Mouse (Mus musculus): ENCODE measurements around the gene Sds. TPM values are rescaled to one million over a fixed set of nuclear protein-coding genes. Genes with fewer than 3 reads are reported as not detected.
A peak's percentile ranks its signal among the peaks of the same experiment; 100 is the strongest.

Sds gene
- not detected in 2 replicates for polyA plus RNA-seq (2015; fragmentation: Nextera tagmentation; extraction: Ambion mirVana)

DNA sequence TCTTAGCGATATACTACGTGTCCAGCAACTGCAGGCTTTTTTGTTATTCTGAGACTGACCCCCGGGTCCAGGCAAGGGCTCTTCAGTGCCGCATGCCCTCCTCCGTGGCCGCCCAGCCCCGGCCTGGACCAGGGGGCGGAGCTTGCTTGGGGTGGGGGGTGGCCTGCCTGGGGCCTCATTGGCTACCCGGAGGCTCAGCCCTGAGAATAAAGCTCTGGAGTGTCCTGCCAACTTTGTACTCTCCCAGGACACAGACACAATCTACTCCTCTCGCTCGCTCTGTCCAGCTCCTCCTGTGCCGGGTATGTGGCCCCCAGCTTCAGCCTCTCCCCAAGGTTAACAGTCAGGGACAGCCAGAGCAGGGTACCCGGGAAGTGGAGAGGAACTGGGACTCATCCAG lies at the start of gene Sds:
Gene Sds (plus strand): TSS at position 231 of the 400 bp plus-strand sequence.
- Histone ChIP-seq H3K27ac (no peak within 1 kb of the TSS), H3K4me3 (replicated peaks) (no peak within 1 kb of the TSS), H3K4me2 (no peak within 1 kb of the TSS), H3K4me1 (peaks cover 6% of the 10 kb centered on the region), H3K9ac (no peak within 1 kb of the TSS), H3K27me3 (peaks cover 9% of the 10 kb centered on the region), H3K36me3 (no peaks in the 10 kb centered on the region), H3K9me3 (replicated peaks) (no peaks in the 10 kb centered on the region)
- WGBS: 13% methylated on average over 13 of the region's 13 CpGs
- ATAC-seq (replicated peaks; ENCODE audit: low FRiP score): no peak

DNA sequence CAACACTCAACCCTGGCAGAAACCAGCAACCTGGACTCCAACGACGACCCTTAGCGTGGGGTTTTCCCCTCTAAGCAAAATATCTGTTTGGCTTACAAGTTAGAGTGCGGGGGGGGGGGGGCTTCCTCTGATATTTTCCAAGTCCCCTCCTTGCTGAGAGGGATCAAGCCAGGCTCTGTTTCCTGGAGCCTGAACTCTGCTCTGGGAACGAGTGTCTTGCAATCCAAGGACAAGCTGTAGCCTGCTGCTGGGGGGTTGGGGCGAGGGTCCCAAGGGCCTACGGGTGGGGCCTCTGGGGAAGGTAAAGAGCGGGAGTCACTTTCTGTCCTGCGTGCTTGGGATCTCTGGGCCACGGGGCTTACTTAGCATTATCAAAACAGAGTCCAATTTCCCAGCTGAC lies 49.8 kb upstream of the Sds start:
- no peak overlapping the region for H3K27ac ChIP-seq
- 0% methylated on average over 10 of the region's 10 CpGs for WGBS
- ATAC-seq (replicated peaks; ENCODE audit: low FRiP score): no peak
- no peak overlapping the region for H3K4me3 ChIP-seq (replicated peaks)
- no peak overlapping the region for H3K9ac ChIP-seq
- H3K9me3 ChIP-seq (replicated peaks): no peaks in the 10 kb centered on the region
- H3K27me3 ChIP-seq: peaks cover 97% of the 10 kb centered on the region
- no peak overlapping the region for H3K4me2 ChIP-seq
- H3K36me3 ChIP-seq: no peaks in the 10 kb centered on the region
- H3K4me1 ChIP-seq: peaks cover 11% of the 10 kb centered on the region

DNA sequence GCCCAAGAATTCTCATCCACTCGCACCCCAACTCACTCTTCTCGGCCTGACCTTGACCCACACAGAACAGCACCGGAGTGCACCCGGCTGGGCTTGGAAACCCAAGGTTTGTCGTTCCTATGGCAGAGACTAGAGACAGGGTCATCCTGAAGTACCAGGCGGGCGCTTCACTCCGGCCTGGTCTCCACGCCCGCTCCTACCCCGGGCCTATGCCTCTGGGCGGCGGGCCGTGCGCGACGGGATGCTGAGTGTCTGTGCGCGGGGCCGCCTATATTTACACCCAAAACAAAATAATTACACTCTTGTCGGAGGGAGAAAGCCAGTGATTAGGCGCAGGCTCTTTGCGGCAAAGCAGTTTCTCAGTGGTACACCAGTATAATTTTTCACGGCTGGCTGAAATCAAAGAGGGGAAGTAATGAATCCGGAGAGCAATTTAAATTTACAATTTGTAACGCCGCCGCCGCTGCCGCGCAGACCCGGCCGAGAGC lies 48.8 kb upstream of the Sds start:
- H3K36me3 ChIP-seq: no peaks in the 10 kb centered on the region
- under 1% methylated on average over 33 of the region's 33 CpGs for WGBS
- no peak overlapping the region for H3K9ac ChIP-seq

DNA sequence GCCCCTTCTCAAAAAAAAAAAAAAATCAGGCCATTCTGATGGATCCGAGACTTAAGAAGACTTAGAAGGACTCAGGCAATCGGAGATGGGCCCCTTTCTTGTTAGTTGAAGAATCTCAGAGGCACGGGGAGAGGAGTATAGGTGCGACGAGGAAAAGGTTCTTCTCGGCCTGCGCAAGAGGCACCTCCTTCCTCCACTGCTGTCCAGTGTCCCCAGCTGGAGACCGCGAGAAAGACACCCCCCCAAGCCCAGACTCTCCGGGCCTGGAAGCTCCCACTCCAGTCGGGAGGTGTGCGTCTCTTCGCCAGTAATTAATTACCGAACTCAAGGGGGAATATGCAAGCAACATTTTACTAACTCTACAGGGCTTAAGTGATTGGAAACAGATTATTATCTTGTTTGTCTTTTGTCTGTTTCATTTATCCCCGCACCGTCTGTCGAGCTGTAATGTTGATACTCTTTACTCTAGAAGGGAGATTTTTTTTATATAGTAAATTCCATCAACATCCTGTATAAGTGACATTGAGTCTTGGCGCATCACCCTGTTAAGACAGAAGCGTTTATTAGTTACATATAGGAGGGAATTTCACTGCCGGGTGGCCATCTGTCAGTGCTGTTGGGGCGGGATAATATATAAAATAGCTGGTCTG lies 48.0 kb upstream of the Sds start:
- no peak for ATAC-seq (replicated peaks; ENCODE audit: low FRiP score)
- Histone ChIP-seq H3K27ac (no peak overlapping the region), H3K4me3 (replicated peaks) (no peak overlapping the region), H3K4me2 (no peak overlapping the region), H3K9ac (no peak overlapping the region), H3K4me1 (peaks cover 19% of the 10 kb centered on the region), H3K9me3 (replicated peaks) (no peaks in the 10 kb centered on the region), H3K36me3 (no peaks in the 10 kb centered on the region), H3K27me3 (peaks cover 97% of the 10 kb centered on the region)
- 2% methylated on average over 21 of the region's 21 CpGs for WGBS

More for the DNA sequence above, 48.8 kb upstream of the Sds start:
- Histone ChIP-seq H3K27me3 (peaks cover 97% of the 10 kb centered on the region), H3K4me2 (no peak overlapping the region), H3K4me3 (replicated peaks) (no peak overlapping the region), H3K4me1 (peaks cover 19% of the 10 kb centered on the region), H3K27ac (no peak overlapping the region), H3K9me3 (replicated peaks) (no peaks in the 10 kb centered on the region)
- ATAC-seq (replicated peaks; ENCODE audit: low FRiP score): no peak

DNA sequence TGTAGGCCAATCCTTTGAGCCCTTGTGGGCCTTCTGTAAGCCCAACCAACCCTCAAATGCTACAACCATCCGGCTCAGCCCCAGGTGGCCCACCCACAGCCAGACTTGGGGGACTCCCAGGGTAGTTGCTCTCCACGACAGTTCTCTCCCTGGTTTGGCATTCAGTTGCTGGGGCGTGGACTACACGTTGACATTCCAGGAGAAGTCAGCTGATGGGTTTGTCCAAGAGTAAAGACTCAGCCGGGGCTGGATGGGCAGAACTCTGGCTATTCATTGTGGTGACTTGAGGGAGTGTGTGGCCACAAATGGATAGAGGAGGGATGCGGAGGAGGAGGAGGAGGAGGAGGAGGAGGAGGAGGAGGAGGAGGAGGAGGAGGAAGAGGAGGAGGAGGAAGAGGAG lies 47.3 kb upstream of the Sds start:
- no peak overlapping the region for H3K4me3 ChIP-seq (replicated peaks)
- H3K36me3 ChIP-seq: no peaks in the 10 kb centered on the region
- no peaks in the 10 kb centered on the region for H3K9me3 ChIP-seq (replicated peaks)
- peaks cover 97% of the 10 kb centered on the region for H3K27me3 ChIP-seq
- no peak overlapping the region for H3K9ac ChIP-seq
- H3K4me2 ChIP-seq: no peak overlapping the region
- H3K4me1 ChIP-seq: peaks cover 19% of the 10 kb centered on the region
- H3K27ac ChIP-seq: no peak overlapping the region
- 0% methylated on average over 5 of the region's 6 CpGs for WGBS
- no peak for ATAC-seq (replicated peaks; ENCODE audit: low FRiP score)

DNA sequence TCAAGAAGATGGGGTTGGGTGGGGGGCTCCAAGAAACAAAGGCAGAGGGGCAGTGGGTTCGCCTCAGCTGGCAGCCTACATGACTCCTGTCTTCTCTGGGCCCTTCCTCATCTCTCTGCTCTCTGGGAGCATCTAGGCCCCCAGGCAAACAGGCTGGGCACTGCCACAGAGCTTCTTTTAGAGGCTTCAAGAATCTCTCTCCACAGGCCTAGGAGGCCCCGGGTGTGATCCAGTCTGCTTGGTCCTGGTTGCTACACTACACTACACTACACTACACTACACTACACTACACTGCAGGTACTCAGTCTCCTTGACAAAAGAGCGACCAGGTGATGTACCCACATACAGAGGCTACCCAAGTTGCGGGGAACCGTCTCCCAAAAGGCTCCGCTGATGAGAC lies 46.6 kb upstream of the Sds start:
- Histone ChIP-seq H3K9ac (no peak overlapping the region), H3K4me3 (replicated peaks) (no peak overlapping the region), H3K36me3 (no peaks in the 10 kb centered on the region), H3K27me3 (peaks cover 97% of the 10 kb centered on the region), H3K4me1 (peaks cover 19% of the 10 kb centered on the region), H3K9me3 (replicated peaks) (no peaks in the 10 kb centered on the region), H3K4me2 (no peak overlapping the region), H3K27ac (no peak overlapping the region)
- no peak for ATAC-seq (replicated peaks; ENCODE audit: low FRiP score)
- 4% methylated on average over 6 of the region's 6 CpGs for WGBS

DNA sequence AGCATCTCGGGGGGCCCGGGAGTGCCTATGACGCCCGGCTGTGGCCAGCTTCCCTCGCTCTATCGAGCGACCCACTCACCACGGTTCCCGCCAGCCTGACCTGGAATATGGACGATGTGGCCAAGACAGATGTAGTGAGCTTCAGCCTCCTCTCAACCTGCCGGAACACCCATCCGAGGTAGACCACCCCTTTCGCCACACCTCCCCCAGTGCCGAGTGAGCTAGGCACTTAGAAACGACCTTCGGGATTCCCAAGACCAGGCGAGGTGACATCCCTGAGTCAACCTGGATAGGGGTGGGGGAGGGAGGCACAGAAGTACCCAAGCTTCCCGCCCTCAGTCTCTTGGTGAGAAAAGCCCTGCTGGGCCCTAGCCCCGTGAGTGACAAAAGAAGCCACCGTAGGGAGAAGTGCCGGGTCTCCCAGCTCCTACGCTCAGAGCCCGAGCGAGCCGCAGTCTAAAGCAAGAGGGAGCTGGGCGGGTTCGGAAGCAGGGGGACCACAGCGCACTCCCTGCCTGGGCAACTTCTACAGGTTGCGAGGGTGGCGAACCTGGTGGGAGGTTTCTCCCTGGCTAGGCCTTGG lies 45.2 kb upstream of the Sds start:
- Histone ChIP-seq H3K27ac (no peak overlapping the region), H3K4me3 (replicated peaks) (no peak overlapping the region), H3K4me1 (peaks cover 30% of the 10 kb centered on the region), H3K9ac (no peak overlapping the region), H3K36me3 (no peaks in the 10 kb centered on the region), H3K9me3 (replicated peaks) (no peaks in the 10 kb centered on the region), H3K4me2 (no peak overlapping the region), H3K27me3 (peaks cover 98% of the 10 kb centered on the region)
- 1% methylated on average over 30 of the region's 30 CpGs for WGBS
- ATAC-seq (replicated peaks; ENCODE audit: low FRiP score): no peak

DNA sequence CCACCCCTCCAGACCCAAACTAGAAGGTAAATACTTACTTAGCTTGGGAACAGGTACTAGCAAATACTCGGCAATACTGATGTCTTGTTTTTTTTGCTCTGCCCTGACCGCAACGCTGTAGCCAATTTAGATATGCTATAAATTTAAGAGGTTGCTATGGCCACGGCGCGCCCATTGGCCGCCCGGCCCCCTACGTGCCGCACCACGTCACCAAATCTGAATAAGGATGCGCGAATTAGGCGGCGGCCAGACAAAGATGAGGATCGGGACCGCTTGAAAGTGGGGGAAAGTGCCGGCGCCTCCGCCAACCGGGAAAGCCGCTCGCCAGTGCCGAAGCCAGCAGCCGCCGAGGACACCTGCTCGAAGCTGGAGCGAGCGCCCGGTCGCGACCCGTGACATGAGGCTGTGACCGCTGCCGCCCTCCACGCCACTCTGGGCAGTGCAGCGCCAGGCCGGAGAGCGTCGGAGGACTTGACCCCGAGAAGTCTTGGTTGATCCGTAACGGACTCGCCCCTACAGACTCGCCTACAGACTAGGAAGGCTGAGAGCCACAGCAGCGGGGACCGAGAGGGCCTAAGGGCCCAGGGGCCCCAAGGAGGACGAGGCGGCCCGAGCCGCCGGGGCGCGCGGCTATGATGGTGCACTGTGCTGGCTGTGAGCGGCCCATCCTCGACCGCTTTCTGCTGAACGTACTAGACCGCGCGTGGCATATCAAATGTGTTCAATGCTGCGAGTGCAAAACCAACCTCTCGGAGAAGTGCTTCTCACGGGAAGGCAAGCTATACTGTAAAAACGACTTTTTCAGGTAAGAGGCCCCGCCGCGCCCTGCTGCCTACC lies 44.5 kb upstream of the Sds start, which contains the start of gene Lhx5:
Gene Lhx5 (plus strand): TSS at position 51 of the 837 bp plus-strand sequence.
- Histone ChIP-seq H3K4me2 (peak within 1 kb of the TSS; percentile 29), H3K9me3 (replicated peaks) (no peaks in the 10 kb centered on the region), H3K4me1 (peaks cover 35% of the 10 kb centered on the region), H3K27me3 (peaks cover 98% of the 10 kb centered on the region), H3K36me3 (no peaks in the 10 kb centered on the region), H3K4me3 (replicated peaks) (peak within 1 kb of the TSS; percentile 21), H3K27ac (no peak within 1 kb of the TSS), H3K9ac (no peak within 1 kb of the TSS)
- ATAC-seq (replicated peaks; ENCODE audit: low FRiP score): no peak
- whole genome bisulfite sequencing: under 1% methylated on average over 69 of the region's 69 CpGs

DNA sequence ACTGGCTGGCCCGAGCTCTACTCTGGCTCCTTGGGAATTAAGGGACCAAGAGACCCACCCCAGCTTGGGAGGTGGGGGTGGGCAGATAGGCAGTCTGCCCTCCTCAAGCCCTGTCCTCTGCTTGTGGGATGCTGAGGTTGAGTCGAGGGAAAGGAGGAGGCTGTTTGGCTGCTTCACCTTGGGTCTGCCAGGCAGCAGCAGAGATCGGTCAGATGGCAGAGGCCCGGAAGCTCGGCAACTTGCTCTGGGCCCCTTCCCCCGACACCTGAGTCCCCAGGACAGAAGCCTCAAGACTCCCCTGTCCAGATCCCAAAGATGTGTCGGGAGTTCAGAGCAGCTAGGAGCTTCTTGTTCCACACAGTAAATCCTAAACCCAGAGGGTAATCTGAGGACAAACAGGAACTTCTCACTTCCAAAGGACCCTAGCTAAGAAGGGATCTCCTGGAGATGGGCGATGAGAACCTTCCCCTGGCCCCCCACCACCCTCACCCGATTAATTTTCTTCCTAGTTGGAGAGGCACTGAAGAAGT lies 43.8 kb upstream of the Sds start:
- H3K27me3 ChIP-seq: peaks cover 98% of the 10 kb centered on the region
- WGBS: 0% methylated on average over 9 of the region's 9 CpGs

DNA sequence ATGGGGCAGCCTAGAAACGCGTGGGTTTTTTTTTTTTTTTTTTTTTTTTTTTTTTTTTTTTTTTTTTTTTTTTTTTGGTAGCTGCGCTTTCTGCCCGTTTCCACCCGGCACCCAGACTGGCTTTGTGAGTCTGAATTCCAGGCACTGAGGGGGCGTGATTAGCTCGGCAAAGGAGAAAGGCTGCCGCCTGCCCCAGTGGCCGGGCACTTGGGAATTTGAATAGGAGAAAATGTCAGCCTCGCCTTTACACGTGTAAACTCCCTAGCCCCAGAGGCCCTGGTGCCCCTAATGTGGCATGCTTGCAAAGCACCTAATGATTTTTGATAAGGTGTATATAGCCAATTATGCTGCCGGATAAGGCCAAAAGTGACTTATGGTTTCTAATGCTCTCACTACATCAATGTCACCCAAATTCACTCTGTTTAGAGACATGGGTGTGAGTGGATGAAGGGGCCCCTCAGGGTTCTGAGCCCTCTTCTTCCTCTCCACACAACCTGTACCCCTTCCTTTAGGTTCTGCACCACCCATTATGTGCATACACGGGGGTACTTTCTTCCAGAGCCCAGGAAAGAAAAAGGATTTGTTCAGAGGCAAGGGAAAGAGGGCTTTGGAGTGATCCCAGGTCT lies 43.1 kb upstream of the Sds start:
- H3K27ac ChIP-seq: no peak overlapping the region
- WGBS: 0% methylated on average over 12 of the region's 13 CpGs
- H3K27me3 ChIP-seq: peaks cover 98% of the 10 kb centered on the region
- H3K36me3 ChIP-seq: no peaks in the 10 kb centered on the region
- no peak overlapping the region for H3K9ac ChIP-seq
- no peak overlapping the region for H3K4me2 ChIP-seq
- ATAC-seq (replicated peaks; ENCODE audit: low FRiP score): no peak
- H3K9me3 ChIP-seq (replicated peaks): no peaks in the 10 kb centered on the region
- peaks cover 34% of the 10 kb centered on the region for H3K4me1 ChIP-seq
- no peak overlapping the region for H3K4me3 ChIP-seq (replicated peaks)

More for the DNA sequence above, 43.8 kb upstream of the Sds start:
- no peaks in the 10 kb centered on the region for H3K36me3 ChIP-seq
- H3K27ac ChIP-seq: no peak overlapping the region
- H3K9ac ChIP-seq: no peak overlapping the region
- peaks cover 35% of the 10 kb centered on the region for H3K4me1 ChIP-seq
- no peak for ATAC-seq (replicated peaks; ENCODE audit: low FRiP score)
- no peak overlapping the region for H3K4me2 ChIP-seq
- no peaks in the 10 kb centered on the region for H3K9me3 ChIP-seq (replicated peaks)
- no peak overlapping the region for H3K4me3 ChIP-seq (replicated peaks)

DNA sequence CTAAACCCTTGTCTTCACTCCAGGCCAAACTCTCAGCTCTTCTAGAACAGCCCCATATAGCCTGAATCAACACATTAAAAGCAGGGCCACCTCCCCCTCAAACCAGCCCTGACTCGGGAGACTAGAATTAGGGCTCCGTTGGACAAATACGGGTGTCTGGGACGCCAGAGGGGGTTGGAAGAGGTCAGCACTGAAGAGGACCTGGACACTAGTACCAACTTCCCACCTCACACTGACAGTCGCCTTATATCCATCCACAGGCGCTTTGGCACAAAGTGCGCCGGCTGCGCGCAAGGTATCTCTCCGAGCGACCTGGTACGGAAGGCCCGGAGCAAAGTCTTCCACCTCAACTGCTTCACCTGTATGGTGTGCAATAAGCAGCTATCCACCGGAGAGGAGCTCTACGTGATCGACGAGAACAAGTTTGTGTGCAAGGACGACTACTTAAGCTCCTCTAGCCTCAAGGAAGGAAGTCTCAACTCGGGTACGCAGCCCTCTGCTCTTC lies 42.0 kb upstream of the Sds start:
- no peak for ATAC-seq (replicated peaks; ENCODE audit: low FRiP score)
- Histone ChIP-seq H3K9ac (no peak overlapping the region), H3K27ac (no peak overlapping the region), H3K27me3 (peaks cover 99% of the 10 kb centered on the region), H3K9me3 (replicated peaks) (no peaks in the 10 kb centered on the region), H3K36me3 (no peaks in the 10 kb centered on the region), H3K4me1 (peaks cover 33% of the 10 kb centered on the region), H3K4me2 (no peak overlapping the region), H3K4me3 (replicated peaks) (no peak overlapping the region)
- 2% methylated on average over 21 of the region's 21 CpGs for WGBS
